Mouse (Mus musculus) heart, adult 2 months (tissue): ENCODE results near the gene Cct7.

ENCODE experiments used
- CTCF ChIP-seq: fragments of 200-600 bp; IDR thresholded peaks from 2 replicates; pipeline ENCODE4 v1.8.1; 2022; ENCODE audit warnings: antibody characterized with exemption, mild to moderate bottlenecking, moderate library complexity
- EP300 ChIP-seq: fragments of 200-500 bp; IDR thresholded peaks from 2 replicates; pipeline ENCODE4 v1.6.1; 2011; ENCODE audit warnings: low read depth, low read length, control low read depth; ENCODE audit not compliant: insufficient read depth
- POLR2A ChIP-seq: fragments of 200-500 bp; IDR thresholded peaks from 2 replicates; pipeline ENCODE4 v1.6.1; 2011; ENCODE audit warnings: mild to moderate bottlenecking, low read depth, low read length, control low read depth; ENCODE audit not compliant: insufficient read depth

DNA sequence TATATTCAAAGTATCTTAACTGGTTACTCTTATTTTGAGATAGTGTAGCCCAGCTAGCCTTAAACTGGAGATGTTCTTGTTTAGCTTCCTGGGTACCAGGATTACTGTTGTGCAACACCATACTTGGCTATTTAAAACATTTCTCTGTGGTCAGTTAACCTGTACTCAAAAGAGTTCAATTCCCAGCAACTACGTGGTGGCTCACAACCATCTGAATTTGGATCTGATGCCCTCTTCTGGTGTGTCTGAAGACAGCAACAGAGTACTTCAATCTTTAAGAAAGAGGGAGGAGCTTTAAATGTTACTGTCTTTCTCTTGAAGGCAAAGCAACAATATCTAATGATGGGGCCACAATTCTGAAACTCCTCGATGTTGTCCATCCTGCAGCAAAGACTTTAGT lies 8.3 kb downstream of the Cct7 start:
- TF ChIP-seq CTCF (peak; percentile 11; the same call in 1 of the 2 replicates), POLR2A (no peak), EP300 (no peak)
